26 mouse cellular contexts compared by ENCODE assay signal in the genomic region with DNA sequence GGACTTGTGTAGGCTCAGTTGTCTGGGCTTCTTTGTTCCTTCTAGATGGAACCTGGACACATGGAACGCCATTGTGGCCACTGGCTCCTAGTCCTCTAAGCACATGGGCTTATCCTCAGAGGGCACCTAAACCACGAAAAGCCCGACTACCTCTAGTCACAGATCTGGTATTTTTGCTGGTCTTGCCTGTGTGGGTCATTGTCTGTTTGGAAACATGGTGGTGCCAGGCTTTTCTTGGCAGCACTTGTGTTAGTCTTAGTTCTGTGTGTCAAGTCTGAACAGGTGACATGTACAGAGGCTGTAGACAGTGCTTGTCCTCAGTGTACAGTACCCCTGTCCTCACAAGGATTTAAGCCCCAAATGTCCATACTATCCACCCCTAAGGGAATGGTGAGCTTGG. TPM values are rescaled to one million over a fixed set of nuclear protein-coding genes. Genes with fewer than 3 reads are reported as not detected.
"Had no signal": no experiment of that assay in that cellular context is flagged by ENCODE, and none has a peak within 500 bp of the region (broad histone marks: within the 10 kb centered on the region; RNA-seq: fewer than 3 reads in every experiment).

No protein-coding gene starts in this region.

- H3K27ac ChIP-seq: heart, embryonic 10.5 days; hindbrain, embryonic 10.5 days; hindbrain, embryonic 12.5 days; hindbrain, embryonic 14.5 days; intestine, embryonic 15.5 days; layer of hippocampus, adult 2 months; left cerebral cortex, adult 2 months; limb, embryonic 12.5 days; liver, embryonic 13.5 days had no signal

- DNase-seq: gastrocnemius, postnatal 14 days; heart, adult 18-20 months; heart, postnatal 10 days; heart, postnatal 4 days; kidney, adult 18-20 months; kidney, adult 8-10 months; kidney, postnatal 10 days; kidney, postnatal 25 days; kidney, postnatal 4 days; liver, embryonic 13.5 days had no signal

- ATAC-seq: hindbrain, embryonic 16.5 days; inflammation-experienced regulatory T-cells, adult 6 months; intestine, embryonic 15.5 days; intestine, postnatal 0 days had no signal

- H3K9me3 ChIP-seq: heart, embryonic 10.5 days; heart, embryonic 12.5 days; hindbrain, embryonic 10.5 days; hindbrain, embryonic 12.5 days; intestine, embryonic 15.5 days; limb, embryonic 10.5 days; limb, embryonic 12.5 days; liver, embryonic 13.5 days had no signal

- H3K4me3 ChIP-seq: heart, embryonic 10.5 days; heart, embryonic 12.5 days; hindbrain, embryonic 10.5 days; hindbrain, embryonic 12.5 days; intestine, embryonic 15.5 days; layer of hippocampus, adult 2 months; left cerebral cortex, adult 2 months; limb, embryonic 10.5 days; limb, embryonic 12.5 days; liver, embryonic 13.5 days had no signal

- H3K27me3 ChIP-seq: heart, embryonic 12.5 days; hindbrain, embryonic 12.5 days; intestine, embryonic 15.5 days; limb, embryonic 12.5 days; liver, embryonic 13.5 days had no signal

- H3K4me2 ChIP-seq: heart, embryonic 12.5 days; hindbrain, embryonic 12.5 days; hindbrain, embryonic 14.5 days; intestine, embryonic 15.5 days; limb, embryonic 12.5 days; liver, embryonic 11.5 days; liver, embryonic 13.5 days had no signal

- H3K4me1 ChIP-seq: intestine, embryonic 15.5 days; liver, embryonic 13.5 days had no signal

- H3K9ac ChIP-seq: heart, embryonic 12.5 days; hindbrain, embryonic 12.5 days; hindbrain, embryonic 14.5 days; intestine, embryonic 15.5 days; limb, embryonic 12.5 days; liver, embryonic 13.5 days had no signal

RNA-seq across cellular contexts. Expression of a gene that starts 22.6 kb away (rescaled TPM):
- total RNA-seq: granulocyte monocyte progenitor cell, adult 5-6 weeks had no signal
- polyA plus RNA-seq: inflammation-experienced regulatory T-cells, adult 6 months had no signal

RNA-seq across cellular contexts. Expression of a gene that starts 35.6 kb away (rescaled TPM):
- polyA plus RNA-seq: hindbrain, embryonic 10.5 days; inflammation-experienced regulatory T-cells, adult 6 months; intestine, embryonic 15.5 days; intestine, postnatal 0 days; kidney, embryonic 14.5 days; limb, embryonic 10.5 days; liver, embryonic 13.5 days had no signal
